Mouse (Mus musculus) liver, embryonic 14.5 days (tissue): ENCODE measurements around the gene Gstm4. TPM values are rescaled to one million over a fixed set of nuclear protein-coding genes. Genes with fewer than 3 reads are reported as not detected.
A peak's percentile ranks its signal among the peaks of the same experiment; 100 is the strongest.
"Not testable (repeated sequence)": the region's sequence is repeated elsewhere in the genome, so short reads cannot be mapped to it uniquely, and the experiment has no call there.

Source experiments
- ATAC-seq: fragments of 200-750 bp; cut with Nextera tagmentation; 2 replicates; pipeline ENCODE4 v1.8.0; 2017; ENCODE audit warnings: moderate number of reproducible peaks, mild to moderate bottlenecking, moderate library complexity; ENCODE audit not compliant: insufficient read depth
- DNase-seq, 3 experiments: peaks; one replicate each; pipeline ENCODE4 v3.0.0-alpha.2; 2012 to 2013; ENCODE audit warnings: low read depth in 3 of 3, low spot score in 3 of 3
- H3K27ac ChIP-seq: fragments of 300-500 bp; sonication (generic); 2 replicates; pipeline ENCODE4 v1.5.1; 2014; ENCODE audit warnings: moderate library complexity, mild to moderate bottlenecking, control low read depth, inconsistent platforms
- H3K27me3 ChIP-seq: fragments of 300-500 bp; sonication (generic); 2 replicates; pipeline ENCODE4 v1.6.1; 2014; ENCODE audit warnings: mild to moderate bottlenecking, low read length, moderate library complexity; ENCODE audit not compliant: control insufficient read depth, insufficient read depth
- H3K36me3 ChIP-seq: fragments of 300-500 bp; sonication (generic); replicated peaks from 2 replicates; pipeline ENCODE4 v1.6.1; 2014; ENCODE audit warnings: low read depth; ENCODE audit not compliant: control insufficient read depth, insufficient read depth
- H3K4me1 ChIP-seq, 2 experiments: fragments of 200-500 bp in 1 of 2; fragments of 300-500 bp in 1 of 2; sonication (generic) in 1 of 2; replicated peaks; 2 replicates each; pipeline ENCODE4 v1.6.1; 2012 to 2014; ENCODE audit warnings: antibody characterized with exemption in 1 of 2, inconsistent platforms in 1 of 2, low read length in 1 of 2; ENCODE audit not compliant: control insufficient read depth in 2 of 2, insufficient read depth in 2 of 2
- H3K4me2 ChIP-seq: fragments of 300-500 bp; sonication (generic); 2 replicates; pipeline ENCODE4 v1.6.1; 2014; ENCODE audit warnings: low read depth, mild to moderate bottlenecking, control low read depth, moderate library complexity
- H3K4me3 ChIP-seq, 2 experiments: fragments of 200-500 bp in 1 of 2; fragments of 300-500 bp in 1 of 2; sonication (generic) in 1 of 2; 2 replicates each; pipeline ENCODE4 v1.5.1; 2012 to 2014; ENCODE audit warnings: low read depth in 2 of 2, low read length in 2 of 2, mild to moderate bottlenecking in 2 of 2, control low read depth in 1 of 2, inconsistent platforms in 1 of 2, moderate library complexity in 1 of 2; ENCODE audit not compliant: insufficient read depth in 1 of 2
- H3K9ac ChIP-seq: fragments of 300-500 bp; sonication (generic); replicated peaks from 2 replicates; pipeline ENCODE4 v1.6.1; 2014; ENCODE audit warnings: mild to moderate bottlenecking, control low read depth, moderate library complexity
- H3K9me3 ChIP-seq: fragments of 300-500 bp; sonication (generic); 2 replicates; pipeline ENCODE4 v1.6.1; 2016; ENCODE audit warnings: low read length, mixed read lengths; ENCODE audit not compliant: control insufficient read depth
- CTCF ChIP-seq: IDR thresholded peaks from 2 replicates; pipeline ENCODE4 v1.5.1; 2016; ENCODE audit warnings: antibody characterized with exemption, low read depth, control low read depth
- EP300 ChIP-seq: IDR thresholded peaks from 2 replicates; pipeline ENCODE4 v1.6.1; 2016; ENCODE audit warnings: antibody characterized with exemption, low read depth
- WGBS: fragments of 180-500 bp; shearing (Covaris S2); extraction: QIAGEN DNeasy Blood & Tissue Kit; methylation state at CpG from one replicate; pipeline ENCODE4 v1.1.7; 2014; ENCODE audit not compliant: insufficient replicate concordance; 5-methylcytosine and 5-hydroxymethylcytosine counted together
- polyA plus RNA-seq, 2 experiments: library from polyadenylated mRNA; depleted of rRNA in 1 of 2; stranded (reverse) in 1 of 2; unstranded in 1 of 2; fragments of >200 nt; fragmentation: Nextera tagmentation in 1 of 2; extraction: Ambion mirVana in 1 of 2; gene quantifications; 2 replicates each; pipeline versions ENCODE4 v1.2.1 to v1.2.3; 2012 to 2014

The Gstm4 gene
- polyA plus RNA-seq, 2 experiments: 11.7 to 17.3 TPM

DNA sequence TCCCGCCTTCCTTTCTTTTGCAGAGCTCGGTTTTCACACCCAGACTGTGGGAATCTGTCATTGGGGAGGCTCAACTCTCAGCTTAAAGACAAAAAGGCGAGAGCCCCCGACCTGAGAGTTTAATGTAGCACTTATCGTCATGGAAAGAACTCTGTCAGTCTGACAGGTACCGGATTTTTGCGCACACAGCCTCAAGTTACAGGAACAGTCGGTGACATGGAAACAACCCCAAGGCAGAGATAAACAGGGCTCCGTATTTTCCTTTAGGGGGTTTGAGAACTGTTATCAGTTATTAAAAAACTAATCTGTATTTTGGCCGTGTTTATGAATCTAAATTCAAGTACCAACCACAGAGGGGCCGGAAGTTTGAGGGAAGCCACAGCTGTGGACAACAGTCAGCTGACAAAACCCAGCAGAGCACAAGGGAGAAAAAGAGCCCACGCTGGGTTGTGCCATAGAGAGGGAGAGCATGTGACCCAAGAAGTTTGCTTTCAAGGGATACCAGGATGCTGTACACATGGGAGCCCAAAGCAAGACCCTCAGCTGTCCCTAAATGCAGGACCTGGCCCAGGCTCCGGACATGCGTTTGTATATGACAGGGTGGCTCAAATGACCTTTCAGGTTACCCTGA is 26.4 kb downstream of the Gstm4 start:
- ATAC-seq: no peak
- TF ChIP-seq CTCF: no peak
- no peak for TF ChIP-seq EP300
- H3K27ac ChIP-seq: no peak overlapping the region
- no peaks in the 10 kb centered on the region for H3K27me3 ChIP-seq
- no peaks in the 10 kb centered on the region for H3K36me3 ChIP-seq
- H3K9ac ChIP-seq: peak overlapping the region; percentile 34; the same call in 1 of the 2 replicates
- peaks cover 0 to 17% of the 10 kb centered on the region in 2 experiments; a peak in 2 of 4 replicates for H3K4me1 ChIP-seq
- peak overlapping the region; percentile 36 to 41 for H3K4me3 ChIP-seq
- no peaks in the 10 kb centered on the region for H3K9me3 ChIP-seq
- peak overlapping the region; percentile 66 for H3K4me2 ChIP-seq
- DNase-seq: no peak
- 13% methylated on average over 14 of the region's 14 CpGs for WGBS

DNA sequence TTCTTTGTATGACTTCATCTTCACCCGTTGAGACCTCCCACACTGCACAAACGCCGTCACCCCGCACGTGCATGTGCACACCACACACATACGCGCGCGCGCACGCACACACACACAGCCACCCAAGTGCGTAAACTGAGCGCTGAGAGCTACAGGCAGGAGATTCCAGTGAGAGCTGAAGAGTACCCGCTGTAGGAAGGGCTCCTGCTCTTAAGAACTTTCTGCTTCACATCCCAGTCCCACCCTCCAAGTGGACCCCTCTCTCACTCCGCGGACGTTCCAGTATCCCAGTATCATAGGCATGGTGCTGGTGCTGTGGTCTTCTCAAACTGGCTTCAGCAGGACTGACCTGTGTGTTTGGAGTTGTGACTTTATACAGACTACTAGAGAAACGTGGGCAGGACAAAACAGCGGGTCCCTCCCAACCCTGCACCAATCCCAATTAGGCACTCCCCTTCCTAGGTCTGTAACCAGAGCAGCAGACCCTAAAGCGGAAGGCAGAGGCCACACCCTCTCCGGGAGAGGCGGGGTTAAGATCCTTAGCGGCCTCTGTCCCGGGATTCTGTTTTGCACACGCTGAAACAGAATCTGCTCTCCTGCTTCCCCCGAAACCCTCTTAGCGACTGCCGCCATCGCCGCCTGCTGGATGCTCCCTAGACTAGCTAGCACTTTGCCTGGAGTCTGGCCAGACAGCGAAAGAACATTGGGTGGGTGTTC is 27.1 kb downstream of the Gstm4 start, which contains the start of gene Gstm1:
Gene Gstm1 (minus strand): TSS at position 501 of the 717 bp plus-strand sequence.
- WGBS: under 1% methylated on average over 31 of the region's 31 CpGs
- peak within 1 kb of the TSS; percentile 50 for H3K9ac ChIP-seq
- peak; percentile 68 to 69 (median 69) for DNase-seq

DNA sequence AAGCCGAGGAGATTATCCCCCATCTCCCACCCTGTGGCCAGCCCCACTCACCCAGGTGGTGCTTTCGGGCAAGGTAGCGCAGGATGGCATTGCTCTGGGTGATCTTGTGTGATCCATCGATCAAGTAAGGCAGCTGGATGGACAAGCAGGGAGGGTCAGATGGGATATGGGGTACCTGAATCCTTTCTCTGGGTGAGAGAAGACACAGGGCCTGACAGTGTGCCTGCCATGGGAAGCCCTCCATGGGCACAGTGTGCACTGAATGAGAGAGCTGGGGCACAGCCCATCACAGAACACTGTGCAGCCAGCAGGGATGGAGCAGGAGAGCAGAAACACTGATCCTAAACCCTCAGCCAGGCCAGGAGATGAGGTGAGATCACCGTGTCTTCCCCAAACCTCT is 28.2 kb downstream of the Gstm4 start:
- H3K4me3 ChIP-seq: peak overlapping the region; percentile 18 to 47; a peak in 3 of 4 replicates
- H3K4me1 ChIP-seq: peaks cover 0 to 16% of the 10 kb centered on the region in 2 experiments; a peak in 2 of 4 replicates
- WGBS: 71% methylated on average over 5 of the region's 5 CpGs
- not testable (repeated sequence) for ATAC-seq, DNase-seq, H3K27ac ChIP-seq, H3K9ac ChIP-seq, H3K27me3 ChIP-seq, H3K36me3 ChIP-seq, H3K9me3 ChIP-seq
- peak overlapping the region; percentile 66 for H3K4me2 ChIP-seq

More for the DNA sequence above, 27.1 kb downstream of the Gstm4 start, which contains the start of gene Gstm1:
- peak within 1 kb of the TSS; percentile 66 for H3K4me2 ChIP-seq
- TF ChIP-seq CTCF: peak; percentile 85
- TF ChIP-seq EP300: no peak
- peak within 1 kb of the TSS; percentile 47 for H3K4me3 ChIP-seq
- peak; percentile 90 for ATAC-seq
- H3K36me3 ChIP-seq: no peaks in the 10 kb centered on the region
- H3K4me1 ChIP-seq: peaks cover 0 to 16% of the 10 kb centered on the region in 2 experiments; a peak in 2 of 4 replicates
- H3K9me3 ChIP-seq: no peaks in the 10 kb centered on the region
- no peak within 1 kb of the TSS for H3K27ac ChIP-seq
- no peaks in the 10 kb centered on the region for H3K27me3 ChIP-seq

DNA sequence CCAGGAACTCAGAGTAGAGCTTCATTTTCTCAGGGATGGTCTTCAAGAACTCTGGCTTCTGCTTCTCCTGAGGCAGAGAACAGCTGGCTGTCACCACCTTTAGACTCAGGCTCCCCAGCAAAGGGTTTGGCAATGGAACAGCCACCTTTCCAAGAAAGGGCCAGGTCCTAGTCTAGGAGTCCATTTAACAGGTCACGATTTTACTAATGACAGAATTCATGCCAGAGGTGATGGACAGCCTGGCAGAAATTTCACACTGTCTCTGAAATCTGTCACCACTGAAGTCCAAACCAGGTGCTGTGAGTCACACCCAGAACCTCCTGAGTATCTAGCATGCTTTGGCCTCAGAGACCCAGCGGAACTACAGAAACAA is 29.7 kb downstream of the Gstm4 start:
- Histone ChIP-seq H3K27ac (no peak overlapping the region), H3K9me3 (no peaks in the 10 kb centered on the region), H3K4me2 (no peak overlapping the region; the same call in 1 of the 2 replicates), H3K4me1 (peaks cover 0 to 16% of the 10 kb centered on the region in 2 experiments; a peak in 2 of 4 replicates), H3K27me3 (no peaks in the 10 kb centered on the region), H3K4me3 (no peak overlapping the region), H3K36me3 (no peaks in the 10 kb centered on the region), H3K9ac (no peak overlapping the region)
- no peak for ATAC-seq
- TF ChIP-seq EP300: no peak
- TF ChIP-seq CTCF: no peak
- no peak for DNase-seq
- 67% methylated on average over 2 of the region's 2 CpGs for WGBS
